Mouse (Mus musculus) liver, embryonic 11.5 days (tissue): ENCODE data around the gene Ugt1a10. TPM values are rescaled to one million over a fixed set of nuclear protein-coding genes. Genes with fewer than 3 reads are reported as not detected.

Experiments used
- microRNA-seq: library from miRNA; unstranded; fragments of <30 nt; microRNA quantifications from one replicate; pipeline ENCODE4, GENCODE M21; 2017; ENCODE audit warnings: borderline number of aligned reads
- polyA plus RNA-seq: library from polyadenylated mRNA; unstranded; fragments of >200 nt; fragmentation: Nextera tagmentation; extraction: Ambion mirVana; gene quantifications from 2 replicates; pipeline ENCODE4 v1.2.1, GENCODE M21; 2014

The Ugt1a10 gene
- polyA plus RNA-seq, 1 experiment from 2014 or later, result not detected

Small RNA genes lying within 50 kb of the gene (microRNA-seq; reads per million reads assigned to microRNA genes)
- not detected for gene Gm25198

Other genes starting within 250 kb of the Ugt1a10 start
- gene Dgkd, start 202.1 kb upstream of the Ugt1a10 start, polyA plus RNA-seq, result 33.5 and 33.7 TPM in 2 replicates
- 17.9 and 20.5 TPM in 2 replicates for gene Usp40, start 46.8 kb upstream of the Ugt1a10 start, polyA plus RNA-seq
- not detected in 2 replicates for gene Ugt1a9, start 15.4 kb downstream of the Ugt1a10 start, polyA plus RNA-seq
- gene Ugt1a8, start 32.4 kb downstream of the Ugt1a10 start, polyA plus RNA-seq, result not detected in 2 replicates
- 1.6 and 2.8 TPM in 2 replicates for gene Ugt1a7c, start 39.7 kb downstream of the Ugt1a10 start, polyA plus RNA-seq
- gene Ugt1a6b, start 47.9 kb downstream of the Ugt1a10 start, polyA plus RNA-seq, result 0.11 and 0.31 TPM in 2 replicates
- gene Ugt1a6a, start 79.4 kb downstream of the Ugt1a10 start, polyA plus RNA-seq, result 0.62 and 0.80 TPM in 2 replicates
- not detected in 2 replicates for gene Ugt1a5, start 110.6 kb downstream of the Ugt1a10 start, polyA plus RNA-seq
- not detected in 2 replicates for gene Ugt1a2, start 145.2 kb downstream of the Ugt1a10 start, polyA plus RNA-seq
- 7.9 and 10.4 TPM in 2 replicates for gene Dnajb3, start 150.4 kb downstream of the Ugt1a10 start, polyA plus RNA-seq
- 0.14 TPM in 1 of 2 replicates, not detected in the other for gene Ugt1a1, start 156.6 kb downstream of the Ugt1a10 start, polyA plus RNA-seq
- gene Mroh2a, start 171.6 kb downstream of the Ugt1a10 start, polyA plus RNA-seq, result 1.3 and 1.5 TPM in 2 replicates
- gene Hjurp, start 222.2 kb downstream of the Ugt1a10 start, polyA plus RNA-seq, result 146 and 168 TPM in 2 replicates
- gene Trpm8, start 222.3 kb downstream of the Ugt1a10 start, polyA plus RNA-seq, result not detected in 2 replicates